Mouse (Mus musculus) spleen, postnatal 14 days (tissue): ENCODE data around the gene Dcst1.

Experiments
- DNase-seq, 2 experiments: peaks; one replicate each; pipeline ENCODE4 v3.0.0; 2021 to 2022; ENCODE audit warnings: low spot score in 2 of 2

Gene Dcst1

GRCm38 (mm10) chr3:89336529-89336928 is 28.5 kb downstream of the Dcst1 start:
- DNase-seq: no peak

DNA sequence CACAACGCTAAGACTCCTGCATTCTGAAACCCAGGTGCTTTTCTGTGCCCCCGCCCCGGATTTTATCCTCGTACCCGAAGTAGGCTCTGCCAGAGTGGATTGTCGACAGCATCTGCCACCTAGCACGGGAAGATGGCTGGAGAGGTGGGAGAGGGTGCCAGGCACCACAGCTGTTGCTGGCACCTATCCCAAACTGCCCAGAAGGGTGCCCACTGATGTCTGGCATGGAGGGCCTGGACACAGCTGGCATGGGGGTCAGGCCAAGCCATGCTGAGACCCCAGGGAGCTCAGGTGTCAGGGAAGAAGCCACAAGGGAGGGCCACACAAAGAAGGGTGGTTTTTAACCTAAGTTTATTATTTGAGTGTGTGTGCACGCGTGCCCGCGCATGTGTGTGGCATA is 32.0 kb downstream of the Dcst1 start:
- DNase-seq: no peak

GRCm38 (mm10) chr3:89332476-89332875 is 32.6 kb downstream of the Dcst1 start:
- DNase-seq: no peak

- no peak for DNase-seq
Observed at GRCm38 (mm10) chr3:89332013-89332412, 33.0 kb downstream of the Dcst1 start.

DNA sequence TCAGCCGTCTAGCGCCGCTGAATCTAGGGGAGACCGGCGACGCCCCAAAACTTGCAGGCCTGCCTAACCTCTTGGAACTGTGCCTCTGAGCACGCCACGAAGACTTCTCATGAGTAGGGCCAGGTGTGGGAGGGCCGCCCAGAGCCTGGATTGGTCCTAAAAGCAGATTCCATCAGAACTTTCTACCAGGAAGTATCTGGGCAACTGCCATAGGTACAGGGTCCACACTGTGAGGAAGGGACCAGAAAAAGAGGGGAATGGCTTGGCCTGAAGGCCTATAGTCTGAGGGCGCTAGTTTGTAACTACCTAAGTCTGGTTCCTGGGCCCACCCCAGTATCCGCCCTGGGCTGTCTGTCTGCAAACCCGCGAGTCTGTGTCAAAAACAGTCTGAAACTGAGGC is 33.5 kb downstream of the Dcst1 start:
- no peak for DNase-seq

DNA sequence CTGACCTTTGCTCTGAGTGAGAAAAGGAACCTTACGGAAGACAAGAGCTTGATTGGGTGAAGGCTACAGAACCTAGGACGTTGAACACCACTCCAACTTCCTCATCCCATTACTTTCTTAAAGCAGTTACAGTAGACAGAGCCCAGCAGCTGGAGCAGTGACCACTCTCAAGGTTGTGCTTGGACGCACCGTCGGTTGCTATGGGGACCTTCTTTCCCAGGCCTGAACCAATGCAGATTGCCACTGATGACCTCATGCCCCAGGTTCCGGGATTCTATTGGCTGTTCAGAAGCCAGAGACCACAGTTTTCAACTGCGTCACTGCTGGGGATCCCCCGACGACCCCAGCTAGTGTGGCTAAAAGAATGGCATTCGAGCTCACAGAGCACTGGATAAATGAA is 34.1 kb downstream of the Dcst1 start:
- DNase-seq: no peak

DNA sequence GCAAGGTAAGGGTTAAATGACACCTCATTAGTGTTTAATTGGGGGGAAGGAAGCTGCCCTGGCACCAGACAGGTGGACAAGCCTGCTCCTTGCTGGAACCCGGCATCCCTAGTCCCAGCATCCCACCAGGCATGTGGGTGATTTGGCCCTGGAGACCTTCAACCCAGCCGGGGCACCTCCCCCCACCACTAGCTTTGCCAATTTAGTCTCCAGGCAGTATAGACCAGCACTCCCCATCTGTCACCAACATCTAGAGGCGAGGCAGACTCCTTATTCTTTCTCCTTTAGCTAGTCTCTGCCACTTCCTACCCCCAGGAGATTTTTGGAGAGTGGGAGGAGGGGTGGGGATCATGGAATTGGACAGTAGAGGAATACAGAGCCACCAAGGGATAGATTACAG is 34.7 kb downstream of the Dcst1 start:
- no peak for DNase-seq

DNA sequence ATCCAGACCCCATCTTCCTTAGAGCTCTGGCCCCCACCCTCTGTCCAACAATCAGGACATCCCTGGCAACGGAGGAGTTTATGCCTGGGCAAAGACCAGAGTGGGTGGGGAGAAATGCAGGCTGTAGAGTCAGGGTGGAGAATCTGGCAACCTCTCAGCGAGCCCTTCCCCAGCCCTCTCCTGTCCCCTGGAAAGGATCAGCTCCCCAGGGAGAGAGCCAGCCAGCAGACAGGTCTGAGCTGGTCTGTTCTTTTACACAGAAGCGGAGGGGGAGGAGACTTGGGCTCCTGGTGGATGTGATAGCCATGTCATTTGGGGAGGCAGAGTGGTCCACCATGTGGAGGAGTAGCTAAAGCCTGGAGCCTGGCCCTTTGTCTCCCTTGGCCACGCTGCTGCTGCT is 36.4 kb downstream of the Dcst1 start:
- DNase-seq: no peak

DNA sequence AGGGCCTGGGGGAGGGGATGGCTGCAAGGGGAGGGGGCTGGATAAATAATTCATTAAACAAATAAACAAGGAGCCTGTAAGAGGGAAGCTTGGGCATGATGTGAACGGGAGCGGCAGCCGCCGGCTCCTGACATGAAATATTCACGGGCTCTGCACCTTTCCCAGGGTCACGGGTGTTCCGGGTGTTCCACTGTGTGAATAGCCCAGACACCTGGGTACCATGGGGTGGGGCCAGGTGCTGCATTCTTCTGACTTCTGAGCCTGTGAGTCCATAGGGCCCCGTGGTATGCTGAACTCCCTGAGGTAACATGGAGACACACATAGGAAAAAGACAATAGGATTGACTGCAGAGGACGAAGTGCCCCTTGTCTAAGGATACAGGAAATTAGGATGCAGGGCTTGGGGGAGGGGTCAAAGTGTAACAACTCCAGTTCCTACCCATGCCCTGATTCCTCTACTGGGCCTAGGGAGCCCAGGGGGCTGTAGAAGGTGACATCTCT is 37.6 kb downstream of the Dcst1 start:
- DNase-seq: no peak

DNA sequence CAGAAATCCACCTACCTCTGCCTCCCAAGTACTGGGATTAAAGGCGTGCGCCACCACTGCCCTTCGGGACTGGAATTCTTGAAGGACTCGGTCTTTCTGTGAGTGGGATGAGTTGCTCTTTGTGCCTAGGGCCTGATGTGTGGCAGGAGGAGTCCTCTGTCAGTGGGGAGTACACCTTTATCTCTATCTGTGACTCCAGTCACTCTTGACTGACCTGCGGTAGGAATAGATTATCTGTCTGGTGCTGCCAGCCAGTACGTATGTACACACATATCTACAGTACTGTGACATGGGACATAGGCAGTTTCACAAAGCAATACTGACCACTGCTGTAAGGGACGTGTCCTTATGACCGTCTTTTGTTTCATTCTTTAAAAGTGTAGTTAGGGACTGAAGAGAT is 39.2 kb downstream of the Dcst1 start:
- DNase-seq: no peak

DNA sequence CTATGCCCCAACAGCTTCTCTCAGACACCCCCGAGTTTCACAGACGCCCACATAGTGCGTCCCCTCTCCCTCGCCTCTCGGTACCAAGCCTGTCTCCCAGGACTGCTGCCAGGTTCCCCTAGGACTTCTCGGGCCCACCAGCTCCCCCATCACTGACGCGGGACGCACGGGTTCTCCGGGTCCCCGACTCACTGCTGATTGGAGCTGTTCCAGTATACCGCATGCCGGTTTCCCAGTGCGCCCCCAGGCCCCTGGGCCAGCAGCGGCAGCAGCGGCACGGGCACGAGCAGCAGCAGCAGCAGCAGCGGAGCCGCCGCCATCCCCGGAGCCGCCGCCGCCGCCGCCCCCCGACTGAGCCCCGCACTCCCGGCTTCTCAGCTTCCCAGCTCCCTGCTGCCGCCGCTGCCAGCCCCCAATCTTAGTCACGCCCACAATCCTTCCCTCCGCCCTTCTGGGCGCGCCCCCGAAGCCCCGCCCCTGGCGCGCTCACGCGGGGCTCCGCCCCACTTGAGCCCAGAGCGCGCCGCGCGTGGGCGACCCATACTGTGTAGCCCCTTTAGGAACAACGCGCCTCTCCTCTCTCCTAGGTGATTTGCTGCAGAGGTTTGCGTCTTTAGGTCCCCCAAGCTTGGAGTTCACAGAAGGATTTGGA is 42.4 kb downstream of the Dcst1 start, which contains the start of gene Efna3:
Gene Efna3 (minus strand): TSS at position 452 of the 652 bp plus-strand sequence.
- DNase-seq: peak in 1 of 2 experiments; percentile 22

- no peak for DNase-seq
Observed at GRCm38 (mm10) chr3:89322131-89322500, 42.9 kb downstream of the Dcst1 start.

DNA sequence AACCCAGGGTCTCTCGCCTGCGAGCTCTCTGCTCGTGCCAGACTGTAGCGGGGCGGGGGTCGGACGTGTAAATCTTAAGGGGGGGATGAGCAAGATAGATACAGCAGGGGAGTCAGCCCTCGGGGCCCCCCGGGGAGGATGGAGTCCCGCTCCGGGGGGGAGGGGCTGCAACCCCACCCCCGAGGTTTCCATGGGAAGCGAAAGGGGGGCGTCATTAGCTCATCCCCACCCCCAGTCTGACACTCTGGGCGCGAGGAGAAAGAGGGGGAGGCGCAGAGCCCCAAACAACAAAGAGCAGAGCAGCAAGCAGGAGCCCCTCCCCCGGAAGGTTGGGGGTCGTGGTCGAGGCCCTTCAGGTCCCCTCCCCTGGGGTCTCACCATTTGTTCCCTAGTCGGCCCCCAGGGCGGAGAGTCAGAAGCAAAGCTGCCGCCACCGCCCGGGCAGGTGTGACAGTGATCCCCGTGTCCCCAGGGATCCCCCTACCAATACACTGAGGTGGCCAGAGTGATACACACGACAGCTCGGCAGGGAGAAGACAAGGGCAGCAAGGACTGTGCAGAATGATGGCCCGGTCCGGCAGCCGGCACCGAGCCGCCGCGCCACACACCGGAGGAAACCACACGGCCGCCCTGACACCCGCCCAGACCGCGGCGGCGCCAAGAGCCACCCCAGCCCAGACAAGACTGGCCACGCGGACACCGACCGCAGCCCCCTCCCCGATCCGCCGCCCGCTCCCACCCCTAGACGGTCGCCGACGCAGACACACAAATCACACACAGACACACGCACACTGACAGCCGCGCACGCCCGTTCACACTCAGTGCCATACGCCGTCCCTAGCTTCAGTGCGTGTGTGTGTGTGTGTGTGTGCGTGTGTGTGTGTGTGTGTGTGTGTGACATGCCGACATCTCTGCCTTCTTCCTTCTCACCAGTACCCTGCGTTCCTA is 43.6 kb downstream of the Dcst1 start:
- DNase-seq: no peak

- DNase-seq: no peak
Observed at GRCm38 (mm10) chr3:89320581-89321182, 44.4 kb downstream of the Dcst1 start.

DNA sequence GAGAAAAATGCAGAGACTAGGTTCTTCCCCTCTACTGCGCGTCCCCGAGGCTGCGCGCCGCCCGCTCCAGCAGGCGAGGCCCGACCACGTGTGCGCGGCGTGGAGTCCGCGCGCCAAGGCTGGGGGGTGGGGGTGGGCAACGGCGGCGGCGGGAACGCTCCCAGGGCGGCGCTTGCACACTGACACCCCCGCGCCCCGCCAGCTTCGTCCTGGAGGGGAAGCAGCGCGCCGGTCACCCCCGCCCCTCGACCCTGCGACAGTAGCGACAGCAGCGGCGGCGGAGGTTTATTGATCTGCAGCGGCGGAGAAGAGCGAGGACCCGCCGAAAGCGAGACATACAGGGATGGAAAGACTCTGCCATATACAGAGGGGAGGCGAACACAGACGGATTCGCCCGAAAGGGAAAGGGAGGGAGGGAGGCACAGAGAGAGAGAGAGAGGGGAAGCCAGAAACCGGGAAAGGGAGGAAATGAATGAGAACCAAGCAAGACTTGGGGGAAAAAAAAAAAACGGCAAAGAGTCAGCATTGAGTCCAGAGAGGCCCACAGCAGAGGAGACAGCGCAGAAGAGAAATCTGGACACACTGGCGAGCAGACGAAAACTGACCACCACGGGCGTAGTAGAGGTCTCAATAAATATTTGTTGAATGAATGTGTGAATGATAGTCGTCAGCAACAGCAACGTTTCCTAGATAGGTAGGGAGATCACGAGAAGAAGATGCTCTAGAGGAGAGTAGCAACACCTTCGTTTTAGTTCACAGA is 45.3 kb downstream of the Dcst1 start:
- no peak for DNase-seq

GRCm38 (mm10) chr3:89318971-89319590 is 46.0 kb downstream of the Dcst1 start:
- no peak for DNase-seq

DNA sequence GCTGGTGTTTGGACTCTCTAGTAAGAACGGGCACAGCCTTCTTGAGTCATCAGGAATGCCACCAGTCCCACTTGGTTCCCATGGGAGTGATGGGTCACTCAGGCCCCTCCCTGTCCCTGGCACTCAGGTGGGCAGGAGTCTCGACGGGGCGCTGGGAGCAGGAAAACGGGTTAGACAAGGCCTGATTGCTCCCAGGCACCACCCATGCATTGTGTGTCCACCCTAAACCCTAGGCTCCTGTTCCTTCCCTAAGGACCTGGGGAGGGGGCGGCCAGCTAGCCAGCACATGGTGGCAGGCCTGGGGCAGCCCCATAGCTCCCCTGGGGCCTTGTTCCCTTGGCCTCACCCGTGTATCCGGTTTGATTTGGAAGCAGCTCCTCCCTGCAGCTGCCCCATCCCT is 46.7 kb downstream of the Dcst1 start:
- no peak for DNase-seq

GRCm38 (mm10) chr3:89317246-89317645 is 47.8 kb downstream of the Dcst1 start:
- DNase-seq: no peak

DNA sequence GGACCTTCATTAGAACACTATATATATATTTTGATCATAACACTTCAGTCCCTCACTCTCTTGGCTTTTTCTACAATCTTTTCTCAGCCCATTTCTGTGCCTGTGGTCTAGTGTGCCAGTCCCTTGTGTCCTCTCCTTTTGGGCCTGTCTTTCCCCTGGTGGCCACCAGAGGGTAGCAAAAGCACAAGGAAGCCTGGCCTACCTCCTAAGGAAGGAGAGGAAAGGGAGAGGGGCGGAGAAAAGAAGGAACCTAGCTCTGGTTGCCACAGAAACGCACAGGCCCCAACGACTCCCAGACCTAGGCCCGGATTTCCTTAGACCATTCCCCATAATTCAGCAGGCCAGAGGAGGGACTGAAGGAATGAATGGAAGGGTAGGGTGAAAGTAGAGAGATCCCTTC is 48.2 kb downstream of the Dcst1 start:
- DNase-seq: peak; percentile 51 to 66

- no peak for DNase-seq
Observed at GRCm38 (mm10) chr3:89315930-89316831, 48.9 kb downstream of the Dcst1 start.
